Mouse (Mus musculus) cerebellum, adult 9-10 months (tissue): ENCODE measurements around the gene Wipf2.
"Not testable (repeated sequence)": the region's sequence is repeated elsewhere in the genome, so short reads cannot be mapped to it uniquely, and the experiment has no call there.

Experiments used
- DNase-seq: peaks from one replicate; pipeline ENCODE4 v3.0.0; 2022

Gene Wipf2

DNA sequence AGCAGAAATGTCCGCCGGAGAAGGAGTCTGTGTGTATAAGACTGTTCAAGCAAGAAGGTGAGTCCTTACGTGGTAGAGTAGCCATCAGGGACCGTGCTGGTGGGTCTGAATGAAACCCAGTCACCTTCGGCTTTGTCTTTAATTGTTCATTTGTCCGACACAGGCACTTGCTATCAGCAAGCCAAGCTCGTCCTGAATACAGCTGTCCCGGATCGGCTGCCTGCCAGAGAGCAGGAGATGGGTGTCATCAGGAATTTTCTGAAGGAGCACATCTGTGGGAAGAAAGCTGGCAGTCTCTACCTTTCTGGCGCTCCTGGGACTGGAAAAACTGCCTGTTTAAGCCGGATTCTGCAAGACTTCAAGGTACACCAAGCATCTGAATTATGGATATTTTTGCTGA, 47.0 kb downstream of the Wipf2 start:
- no peak for DNase-seq

DNA sequence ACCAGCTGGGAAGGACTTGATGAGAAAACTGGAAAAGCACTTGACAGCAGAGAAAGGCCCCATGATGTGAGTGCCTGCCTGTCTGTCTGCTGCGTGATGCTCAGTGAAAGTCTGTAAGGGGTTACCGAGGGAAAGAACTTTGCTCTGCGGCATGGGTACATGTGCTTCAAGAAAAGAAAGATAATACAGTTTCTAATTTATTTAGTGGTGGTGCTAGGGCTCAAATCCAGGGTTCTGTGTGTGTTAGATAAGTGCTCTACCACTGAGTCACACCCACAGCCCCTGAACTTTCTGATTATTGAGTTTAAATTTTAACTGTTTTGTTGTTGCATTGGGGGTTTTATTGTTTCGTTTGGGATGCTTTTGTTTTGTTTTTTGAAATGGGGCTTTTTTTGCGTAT, 48.1 kb downstream of the Wipf2 start:
- no peak for DNase-seq

GRCm38 (mm10) chr11:98914196-98914595, 50.8 kb downstream of the Wipf2 start:
- no peak for DNase-seq

GRCm38 (mm10) chr11:98916376-98916775, 52.9 kb downstream of the Wipf2 start:
- not testable (repeated sequence) for DNase-seq

GRCm38 (mm10) chr11:98917428-98918005, 54.1 kb downstream of the Wipf2 start:
- DNase-seq, result no peak

DNA sequence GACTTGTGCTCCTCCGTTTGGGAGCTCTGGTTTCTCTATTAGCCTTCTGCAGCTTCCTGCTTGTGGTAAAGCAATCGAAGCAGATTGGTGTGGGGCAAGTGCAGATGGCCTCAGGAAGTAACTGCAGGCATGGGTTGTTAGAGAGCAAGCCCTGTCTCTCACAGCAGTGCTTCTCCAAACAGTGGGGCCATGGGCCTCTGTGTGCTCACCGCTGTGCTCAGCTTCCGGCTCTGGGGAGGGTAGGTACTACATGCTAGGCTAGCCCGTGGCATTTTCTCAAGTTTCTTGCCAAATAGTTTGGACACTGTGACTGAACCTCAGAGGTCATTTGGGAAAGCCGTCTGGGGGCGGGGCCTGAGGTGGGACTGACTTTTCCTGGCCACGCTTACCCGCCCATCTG, 54.8 kb downstream of the Wipf2 start:
- DNase-seq, result no peak

GRCm38 (mm10) chr11:98919009-98919408, 55.6 kb downstream of the Wipf2 start:
- DNase-seq, result no peak

- DNase-seq, result peak; percentile 62
Observed at GRCm38 (mm10) chr11:98921813-98922212, 58.4 kb downstream of the Wipf2 start.

DNA sequence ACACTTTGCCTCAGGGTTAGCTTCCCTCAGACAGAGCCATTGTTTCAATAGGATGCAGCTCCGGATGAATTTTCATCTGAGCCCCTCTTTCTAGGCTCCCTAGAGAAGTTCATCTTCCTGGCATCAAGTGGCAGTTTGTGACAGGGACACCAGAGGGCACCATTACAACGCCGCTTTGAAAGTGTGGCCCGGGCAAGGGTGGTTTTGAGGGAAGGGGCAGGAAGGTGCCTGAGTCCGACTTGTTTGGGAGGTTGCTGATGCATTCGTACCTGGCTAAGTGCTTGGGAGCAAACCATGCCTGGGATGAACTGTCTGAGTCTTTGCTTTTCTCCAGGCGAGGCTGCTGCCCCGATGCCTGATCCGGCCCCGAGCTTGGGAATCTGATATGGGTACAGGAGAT, 58.9 kb downstream of the Wipf2 start:
- DNase-seq, result peak; percentile 73

- peak; percentile 32 for DNase-seq
Observed at GRCm38 (mm10) chr11:98922851-98923711, 59.6 kb downstream of the Wipf2 start.

DNA sequence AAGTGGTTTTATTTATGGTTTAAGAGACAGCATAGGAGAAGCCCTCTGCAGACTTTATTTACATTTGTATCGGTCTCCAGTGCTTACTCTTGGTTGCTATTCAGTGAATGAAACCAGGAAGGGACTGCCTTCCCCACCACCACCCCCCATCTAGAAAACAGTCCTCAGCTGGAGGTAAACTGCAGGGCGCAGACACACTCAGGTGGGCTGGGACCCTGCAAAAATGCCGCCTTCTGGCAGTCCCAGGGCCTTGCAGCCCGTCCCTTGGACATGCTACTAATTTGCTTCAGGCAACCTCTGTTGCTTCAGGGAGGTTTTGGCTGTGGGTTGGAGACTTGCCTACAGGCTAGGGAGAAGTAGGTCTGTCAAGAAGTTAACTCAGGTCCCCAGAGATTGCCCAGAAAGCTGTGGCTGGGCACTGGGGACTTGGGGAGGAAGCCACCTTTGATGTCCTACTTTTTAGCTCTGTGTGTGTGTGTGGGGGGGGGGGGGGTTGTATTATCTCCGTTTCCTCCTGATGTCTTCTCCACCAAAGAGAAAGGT, 61.3 kb downstream of the Wipf2 start:
- DNase-seq, result peak; percentile 25

- DNase-seq, result peak; percentile 43
Observed at GRCm38 (mm10) chr11:98925265-98925721, 61.9 kb downstream of the Wipf2 start.

DNA sequence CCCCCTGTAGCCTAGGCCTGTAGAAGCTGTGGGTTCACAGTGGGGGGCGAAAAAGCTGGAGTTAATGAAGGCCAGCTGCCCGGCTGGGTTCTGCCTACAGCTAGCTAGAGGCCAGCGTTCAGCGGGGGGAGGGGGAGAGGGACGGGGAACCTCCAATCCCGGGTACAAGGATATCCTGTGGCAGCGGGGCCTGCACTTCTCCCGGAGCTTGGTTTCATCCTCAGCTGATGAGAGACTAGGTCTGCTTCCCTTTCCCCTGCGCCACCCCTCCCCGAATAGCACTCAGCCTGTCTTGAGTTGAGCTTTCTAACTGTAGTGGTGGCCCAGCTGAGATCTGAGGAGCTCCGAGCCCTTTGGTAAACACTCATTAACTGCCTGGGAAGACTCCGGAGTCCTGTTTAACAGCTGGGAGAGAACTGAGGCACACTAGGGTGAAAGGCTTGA, 62.5 kb downstream of the Wipf2 start:
- peak; percentile 51 for DNase-seq

- DNase-seq, result peak; percentile 39
Observed at GRCm38 (mm10) chr11:98926553-98926952, 63.1 kb downstream of the Wipf2 start.

- peak; percentile 77 for DNase-seq
Observed at GRCm38 (mm10) chr11:98927438-98928076, 64.1 kb downstream of the Wipf2 start, which contains the start of gene Rara. TSS of gene Rara (plus strand) at chr11:98927818.

DNA sequence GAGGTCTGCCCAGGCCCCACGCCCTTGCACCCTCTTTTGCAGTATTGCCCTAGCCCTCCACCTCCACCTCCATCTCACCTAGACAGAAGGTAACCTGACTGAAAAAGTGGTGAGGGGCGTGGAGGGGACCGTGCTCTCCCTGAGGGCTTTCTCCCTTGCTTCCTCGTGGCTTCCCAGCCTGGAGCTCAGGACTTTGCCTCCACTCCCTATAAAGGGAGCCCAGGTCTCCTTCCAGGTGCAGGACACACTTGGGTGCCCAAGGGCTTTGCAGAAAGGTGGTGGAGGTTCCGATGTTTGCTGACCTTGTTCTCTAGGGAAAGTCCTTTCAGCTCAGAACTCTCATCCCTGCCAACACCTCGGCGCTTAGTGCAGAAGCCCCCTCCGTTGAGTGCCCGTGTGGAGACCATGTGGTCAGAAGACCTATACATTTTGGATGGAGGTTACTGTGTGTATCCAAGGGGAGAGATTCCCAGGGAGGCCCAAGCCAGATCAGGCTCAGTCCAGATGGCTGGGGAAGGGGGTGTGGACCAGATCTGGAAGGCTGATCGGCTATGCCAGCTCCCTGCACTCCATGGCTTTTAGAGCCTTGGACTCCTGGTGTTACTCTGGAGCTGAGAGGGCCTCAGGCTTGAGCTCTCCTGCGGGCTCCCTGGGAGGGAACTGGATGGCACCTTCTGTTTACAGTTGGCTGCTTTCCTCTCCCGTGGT, 64.9 kb downstream of the Wipf2 start:
- peak; percentile 80 for DNase-seq

- DNase-seq, result peak; percentile 84
Observed at GRCm38 (mm10) chr11:98929503-98929902, 66.1 kb downstream of the Wipf2 start.

DNA sequence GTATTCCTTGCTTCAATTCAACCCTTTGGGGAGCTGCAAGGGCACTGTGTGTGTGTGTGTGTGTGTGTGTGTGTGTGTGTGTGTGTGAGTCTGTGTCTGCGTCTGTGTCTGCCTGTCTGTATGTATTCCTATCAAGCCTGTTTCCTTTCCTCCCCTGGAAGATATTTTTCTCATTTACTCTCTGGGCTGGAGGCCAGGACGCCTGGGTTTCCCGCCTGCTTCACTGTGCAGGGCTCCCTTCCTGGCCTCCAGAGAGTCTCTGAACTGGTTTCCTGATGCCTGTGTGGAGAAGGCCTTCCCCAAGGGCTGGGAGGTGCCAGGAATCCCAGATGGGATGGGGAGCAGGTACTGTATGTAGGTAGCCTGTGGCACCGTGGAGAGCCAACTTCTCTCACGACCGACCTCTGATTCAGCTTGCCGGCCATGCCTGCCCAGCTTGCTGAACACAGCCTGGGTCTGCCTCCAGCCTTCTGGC, 66.7 kb downstream of the Wipf2 start:
- DNase-seq, result peak; percentile 89

DNA sequence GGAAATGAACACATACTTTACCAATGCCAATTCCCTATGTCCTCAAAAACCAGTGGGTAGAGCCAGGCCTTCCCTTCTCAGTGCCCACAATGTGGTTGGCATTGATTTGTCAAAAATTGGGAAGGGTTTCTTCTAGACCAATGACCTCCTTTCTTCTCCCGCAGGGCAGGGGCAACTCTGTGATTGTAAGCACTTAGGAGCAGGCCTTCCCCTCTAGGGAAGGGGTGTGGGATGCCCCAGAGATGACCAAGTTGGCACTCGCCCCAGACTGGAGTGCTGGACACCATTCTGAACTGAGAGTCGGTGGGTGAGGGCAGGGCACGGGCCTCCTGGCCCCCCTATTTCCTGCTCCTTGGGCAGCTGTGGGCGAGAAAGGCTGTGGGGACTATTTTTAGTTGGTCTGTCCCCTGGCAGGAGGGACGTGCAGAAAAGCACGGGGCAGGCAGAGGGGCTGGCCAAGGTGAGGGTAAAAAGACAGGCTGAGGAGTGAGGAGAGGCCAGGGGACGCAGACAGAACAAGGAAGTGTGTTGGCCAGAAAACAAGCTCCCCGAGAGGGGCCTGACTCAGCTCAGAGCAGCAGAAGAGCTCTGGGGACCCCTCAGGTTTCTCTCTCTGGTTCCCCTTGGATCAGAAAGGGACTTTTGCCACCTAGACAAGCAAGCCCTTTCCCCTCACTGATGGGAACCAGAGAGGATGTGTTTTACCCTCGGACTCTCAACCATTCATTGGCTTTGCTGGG, 67.5 kb downstream of the Wipf2 start:
- DNase-seq, result peak; percentile 70

- peak; percentile 68 for DNase-seq
Observed at GRCm38 (mm10) chr11:98931513-98932292, 68.3 kb downstream of the Wipf2 start.
